Mouse (Mus musculus) macrophage (primary cell): ENCODE data around the gene Iqsec2. TPM values are rescaled to one million over a fixed set of nuclear protein-coding genes. Genes with fewer than 3 reads are reported as not detected.

Experiments used
- H3K27ac ChIP-seq: fragments of 350-480 bp; formaldehyde crosslinking; 2 replicates; pipeline ENCODE4 v1.9.0; 2021
- H3K36me3 ChIP-seq: fragments of 350-480 bp; formaldehyde crosslinking; 2 replicates; pipeline ENCODE4 v1.9.0; 2021; ENCODE audit errors: inconsistent target
- H3K4me3 ChIP-seq: fragments of 350-480 bp; formaldehyde crosslinking; 2 replicates; pipeline ENCODE4 v1.9.0; 2021; ENCODE audit errors: inconsistent target
- H3K79me2 ChIP-seq: fragments of 350-480 bp; formaldehyde crosslinking; 2 replicates; pipeline ENCODE4 v1.9.0; 2021; ENCODE audit errors: inconsistent target
- WGBS: methylation state at CpG from one replicate; pipeline ENCODE4 v1.1.7; 2026; ENCODE audit warnings: inconsistent platforms; ENCODE audit not compliant: missing documents; 5-methylcytosine and 5-hydroxymethylcytosine counted together
- polyA plus RNA-seq: library from polyadenylated mRNA; stranded (reverse); fragments of 250-400 nt; gene quantifications from 3 replicates; pipeline ENCODE4 v1.2.4, GENCODE M21; 2018; ENCODE audit warnings: inconsistent platforms

The Iqsec2 gene
- polyA plus RNA-seq, 1 experiment from 2014 or later, result 29.2 TPM

- no peak overlapping the region for H3K4me3 ChIP-seq
- H3K36me3 ChIP-seq, result peaks cover 97% of the 10 kb centered on the region
- no peaks in the 10 kb centered on the region for H3K79me2 ChIP-seq
- WGBS, result 94% methylated on average over 11 of the region's 11 CpGs
- H3K27ac ChIP-seq, result no peak overlapping the region
Observed at GRCm38 (mm10) chrX:152271189-152271588, 127.1 kb downstream of the Iqsec2 start.

Other genes with a start within 250 kb of the Iqsec2 start
- 54.2 to 72.9 TPM (median 55.0 TPM) in 3 replicates for gene Hsd17b10, start 142.4 kb upstream of the Iqsec2 start, polyA plus RNA-seq
- gene Ribc1, start 128.0 kb upstream of the Iqsec2 start, polyA plus RNA-seq, result 0.48 to 1.7 TPM (median 1.4 TPM) in 3 replicates
- 40.1 to 97.8 TPM (median 50.7 TPM) in 3 replicates for gene Smc1a, start 127.8 kb upstream of the Iqsec2 start, polyA plus RNA-seq
- 31.6 to 40.2 TPM (median 39.9 TPM) in 3 replicates for gene Kdm5c, start 88.8 kb downstream of the Iqsec2 start, polyA plus RNA-seq
- gene Kantr, start 183.2 kb downstream of the Iqsec2 start, polyA plus RNA-seq, result 5.3 to 7.0 TPM (median 6.9 TPM) in 3 replicates
- gene Tspyl2, start 198.2 kb downstream of the Iqsec2 start, polyA plus RNA-seq, result 17.5 to 50.8 TPM (median 26.1 TPM) in 3 replicates
- not detected in 3 replicates for gene Gpr173, start 224.4 kb downstream of the Iqsec2 start, polyA plus RNA-seq